Mouse (Mus musculus) cerebellum, postnatal 25 days (tissue): ENCODE measurements around the gene Msantd2.
A peak's percentile ranks its signal among the peaks of the same experiment; 100 is the strongest.

ENCODE experiments used
- DNase-seq, 2 experiments: peaks; one replicate each; pipeline ENCODE4 v3.0.0; 2021; ENCODE audit warnings: mixed read lengths in 2 of 2

Gene Msantd2

DNA sequence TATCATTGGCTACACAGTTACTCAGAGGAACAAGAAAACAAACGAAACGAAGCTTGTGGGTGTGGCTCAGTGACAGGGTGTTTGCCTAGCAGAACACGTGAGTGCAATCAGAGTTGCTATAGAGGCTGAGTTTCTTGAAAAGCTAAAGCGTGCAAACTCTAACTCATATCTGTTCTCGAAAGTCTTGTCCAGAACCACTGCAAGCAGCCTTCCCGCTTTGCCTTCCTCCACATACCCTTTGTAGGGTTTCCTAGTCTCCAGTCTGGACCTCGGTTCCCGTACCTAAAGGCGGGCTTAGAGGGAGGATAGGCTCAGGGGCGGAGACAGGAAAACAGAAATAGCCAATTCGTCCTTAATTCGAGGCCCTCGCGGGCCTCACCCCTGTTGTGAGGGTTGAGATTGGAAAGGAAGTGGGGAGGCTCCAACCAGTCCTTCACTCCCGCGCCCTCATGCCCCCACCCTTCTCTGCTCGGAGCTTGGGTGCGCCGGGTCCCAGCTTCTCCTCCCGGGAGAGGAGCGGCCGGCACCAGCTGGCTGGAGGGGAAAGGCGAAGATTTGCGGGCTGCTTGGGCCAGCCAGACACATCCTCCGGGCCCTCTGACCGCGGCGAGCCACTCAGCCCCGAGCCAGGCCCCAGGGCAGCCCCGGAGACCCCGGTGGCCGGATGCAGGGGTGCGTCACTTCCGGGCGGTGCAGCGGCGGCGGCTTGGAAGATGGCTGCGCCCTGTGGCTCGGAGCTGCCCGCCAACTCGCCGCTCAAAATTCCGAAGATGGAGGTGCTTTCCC is at the start of gene Msantd2:
TSS of gene Msantd2 (plus strand) at position 709 of the 786 bp plus-strand sequence.
- DNase-seq, result peak; percentile 94

DNA sequence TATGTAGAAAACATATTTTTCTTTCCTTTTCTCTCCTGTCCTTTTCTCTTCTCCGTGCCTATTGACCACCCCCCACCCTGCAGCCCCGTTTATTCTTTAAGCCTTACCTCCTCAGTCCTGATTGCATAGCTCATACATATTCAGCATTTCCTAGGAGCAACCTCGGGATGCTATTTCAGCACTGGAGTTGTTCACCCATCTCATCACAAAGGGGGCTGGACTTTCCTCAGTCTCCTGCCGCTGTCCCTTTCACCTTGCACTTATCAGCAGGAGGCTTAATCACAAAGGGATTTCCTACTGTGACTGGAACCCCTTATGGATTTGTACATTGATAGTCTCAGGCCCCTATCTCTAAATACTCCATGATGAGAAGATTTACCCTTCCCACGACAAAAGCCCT is 36.7 kb upstream of the Msantd2 start:
- no peak for DNase-seq

- DNase-seq, result no peak
Observed at GRCm38 (mm10) chr9:37453328-37453727, 35.8 kb upstream of the Msantd2 start.

DNA sequence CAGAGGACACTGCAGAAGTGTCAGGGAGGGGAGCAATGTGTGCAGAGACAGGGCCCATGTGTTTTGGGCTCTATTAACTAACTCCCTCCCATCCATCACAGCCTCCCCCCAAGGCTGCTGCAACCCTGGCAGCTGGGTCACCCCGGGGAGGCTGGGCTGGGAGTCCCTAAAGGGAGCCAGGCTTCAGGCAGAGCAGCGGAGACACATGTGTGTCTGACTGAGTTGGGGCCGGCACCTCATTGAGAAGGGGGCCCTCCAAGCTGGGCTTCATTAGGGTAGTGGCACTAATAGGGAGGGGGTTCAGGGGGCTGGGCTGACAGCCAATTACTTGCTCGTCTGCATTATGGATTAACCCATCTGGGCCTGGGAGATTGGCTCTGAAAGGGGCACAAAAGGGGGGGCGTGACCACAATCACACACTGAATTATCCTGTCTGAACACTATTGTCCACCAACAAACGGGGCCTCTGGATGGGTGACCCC is 35.1 kb upstream of the Msantd2 start:
- DNase-seq, result no peak

- no peak for DNase-seq
Observed at GRCm38 (mm10) chr9:37454991-37455390, 34.1 kb upstream of the Msantd2 start.

DNA sequence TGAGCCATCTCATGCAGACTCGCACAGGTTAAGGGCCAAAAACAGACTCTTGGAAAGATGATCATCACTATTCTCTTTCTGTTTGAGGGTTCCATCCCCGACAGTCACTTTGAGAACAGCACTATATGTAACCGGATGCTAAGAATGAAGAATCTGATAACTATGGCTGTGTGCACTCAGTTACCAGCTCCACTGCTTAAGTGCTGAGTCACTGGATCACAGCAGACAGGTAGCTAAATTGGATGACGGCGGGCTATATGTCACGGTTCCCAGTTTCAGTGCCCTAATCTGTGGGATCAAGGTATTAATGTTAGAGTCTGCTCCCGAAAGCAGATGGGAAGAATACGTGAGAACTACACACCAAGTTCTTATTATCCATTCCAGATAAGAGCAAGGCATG is 33.3 kb upstream of the Msantd2 start:
- no peak for DNase-seq

GRCm38 (mm10) chr9:37456481-37456910 is 32.6 kb upstream of the Msantd2 start:
- DNase-seq, result peak; percentile 71 to 76

- DNase-seq, result no peak
Observed at GRCm38 (mm10) chr9:37457151-37457550, 32.0 kb upstream of the Msantd2 start.

DNA sequence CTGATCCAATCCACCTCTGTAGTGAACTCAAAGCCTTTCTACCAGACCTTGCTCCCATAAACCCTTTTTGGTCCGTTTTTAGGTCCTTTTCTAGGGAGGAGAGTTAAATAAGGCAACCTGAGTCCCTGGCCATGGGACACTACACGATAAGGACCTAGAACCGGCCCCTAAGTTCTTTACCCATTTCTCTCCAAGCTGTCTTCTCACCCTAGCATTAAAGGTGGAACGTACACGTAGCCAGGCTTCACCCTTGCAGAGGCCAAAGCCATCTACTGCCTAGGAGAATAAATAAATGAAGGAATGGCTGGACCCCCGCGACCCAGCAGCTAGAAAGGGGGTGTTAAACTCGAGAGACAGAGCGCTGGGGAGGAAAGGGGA is 29.5 kb upstream of the Msantd2 start:
- DNase-seq, result no peak

DNA sequence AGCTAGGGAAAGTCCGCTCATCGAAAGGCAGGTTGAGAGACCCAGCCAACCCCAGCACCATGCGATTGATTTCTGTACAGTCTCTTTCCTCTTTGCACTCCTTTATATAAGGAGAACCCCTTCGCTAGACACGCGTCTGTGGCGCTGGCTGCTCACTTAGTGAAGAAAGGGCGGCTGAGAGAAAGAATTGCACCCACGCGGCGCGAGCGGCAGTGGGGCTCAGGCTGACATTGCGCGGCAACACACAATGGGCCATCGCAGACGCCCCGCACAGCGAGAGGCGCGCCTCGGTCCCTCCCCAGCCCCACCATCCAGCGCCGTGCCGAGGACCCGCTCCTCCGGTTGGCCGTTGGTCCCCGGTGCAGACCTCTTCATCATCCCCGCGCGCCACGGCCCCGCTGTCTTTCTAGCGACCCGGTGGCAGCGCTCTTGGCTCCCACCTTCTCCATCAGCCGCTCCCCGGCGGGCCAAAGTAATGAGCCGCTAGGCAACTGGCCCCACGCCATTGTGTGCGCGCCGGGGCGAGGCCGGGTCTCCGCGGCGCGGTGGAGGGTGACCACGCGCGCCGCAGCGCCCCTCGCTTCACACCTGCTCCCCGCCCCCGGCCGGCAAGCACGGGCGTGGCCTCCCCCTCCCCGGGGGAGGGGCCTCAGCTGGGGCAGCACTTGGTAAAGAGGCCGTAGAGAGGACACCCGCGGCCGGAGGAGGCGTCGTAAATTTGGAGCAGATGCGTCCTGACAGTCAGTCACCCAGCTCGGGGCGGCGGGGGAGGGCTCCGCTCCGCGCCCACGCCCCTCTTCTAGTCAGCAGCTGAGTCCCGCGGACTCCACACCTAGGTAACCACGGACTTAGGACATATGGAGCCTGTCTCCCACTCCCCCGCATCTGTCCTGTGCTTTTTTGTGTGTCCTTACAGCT is 28.8 kb upstream of the Msantd2 start:
- DNase-seq, result peak; percentile 54 to 62

GRCm38 (mm10) chr9:37460961-37461340 is 28.2 kb upstream of the Msantd2 start:
- DNase-seq, result no peak

DNA sequence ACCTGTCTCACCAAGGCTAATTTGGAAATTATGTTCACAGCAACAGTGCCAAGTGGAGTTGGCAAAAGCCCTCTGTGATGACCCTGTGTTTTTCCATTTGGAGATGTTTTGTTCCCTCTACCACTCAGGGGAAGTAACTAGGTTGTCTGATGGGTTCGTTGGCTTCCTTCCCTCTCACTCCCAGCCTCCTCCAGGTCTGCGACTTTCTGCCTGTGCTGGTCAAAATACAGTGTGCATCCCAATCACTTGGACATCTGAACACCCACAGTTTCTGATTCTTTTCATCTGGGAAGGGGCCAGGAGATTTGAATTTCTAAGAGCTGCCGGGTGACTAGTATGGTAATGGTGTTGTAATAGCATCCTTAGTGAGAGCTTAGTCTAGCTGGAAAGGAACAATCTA is 27.5 kb upstream of the Msantd2 start:
- no peak for DNase-seq

- DNase-seq, result peak; percentile 52 to 75
Observed at GRCm38 (mm10) chr9:37462764-37463163, 26.4 kb upstream of the Msantd2 start.

DNA sequence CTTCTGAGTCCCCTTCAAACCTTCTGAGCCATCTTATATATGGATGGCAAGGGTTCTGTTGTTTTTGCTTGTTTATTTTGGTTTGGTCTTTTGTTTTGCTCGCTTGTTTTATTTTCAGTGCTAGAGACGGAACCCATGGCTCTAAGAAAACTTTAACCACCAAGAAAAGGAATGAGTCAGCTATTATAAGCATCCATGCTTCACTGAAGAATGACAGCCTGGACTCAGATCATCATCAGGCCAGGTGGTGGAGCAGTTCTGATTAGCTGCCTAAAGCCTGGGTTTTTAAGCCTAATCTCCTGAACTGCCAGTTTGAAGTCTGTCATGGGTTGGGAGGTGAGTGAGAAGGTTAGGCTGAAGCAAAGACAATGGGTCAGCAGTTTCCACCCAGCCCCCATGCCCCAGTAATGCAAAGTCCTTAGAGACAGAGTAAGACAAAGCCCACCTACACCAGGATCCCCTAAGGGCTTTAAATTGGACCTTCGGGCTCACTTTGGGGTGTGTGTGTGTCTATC is 15.5 kb upstream of the Msantd2 start:
- DNase-seq, result no peak

DNA sequence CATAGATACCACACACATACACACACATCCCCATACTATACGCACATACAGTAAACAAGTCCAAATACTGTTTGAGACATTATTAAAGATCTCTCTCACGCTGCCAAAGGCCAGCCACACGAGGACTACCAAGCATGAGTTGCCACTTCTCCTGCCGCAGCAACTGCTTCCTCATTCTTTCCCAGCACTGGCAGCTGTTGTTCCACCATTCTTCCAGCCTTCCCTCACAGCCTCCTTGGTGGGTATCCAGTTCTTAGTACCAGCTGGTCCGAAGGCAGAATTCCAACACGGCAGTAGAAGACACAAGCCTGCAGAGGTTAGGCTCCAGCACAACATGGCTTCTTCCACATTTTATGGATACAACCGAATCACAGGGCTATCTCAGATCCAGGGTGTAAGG is 14.2 kb upstream of the Msantd2 start:
- no peak for DNase-seq

GRCm38 (mm10) chr9:37485146-37485545 is 4.0 kb upstream of the Msantd2 start:
- DNase-seq, result no peak

DNA sequence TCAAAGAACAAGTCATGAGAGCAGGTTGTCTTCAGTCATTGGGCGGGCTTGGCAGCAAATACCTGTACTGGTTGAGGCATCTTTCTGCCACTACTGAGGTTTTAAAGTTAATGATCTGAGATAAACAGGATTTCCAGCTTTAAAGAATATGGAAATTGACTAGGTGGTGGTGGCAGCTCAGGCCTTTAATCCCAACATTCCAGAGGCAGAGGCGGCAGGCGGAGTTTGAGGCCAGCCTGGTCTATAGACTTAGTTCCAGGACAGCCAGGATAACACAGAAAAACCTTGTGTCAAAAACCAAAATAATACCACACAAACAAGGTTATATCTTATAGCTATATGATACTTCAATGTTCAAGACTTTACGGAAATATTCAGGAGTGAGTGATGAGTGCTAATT is 1.1 kb upstream of the Msantd2 start:
- no peak for DNase-seq

- peak; percentile 43 to 50 for DNase-seq
Observed at GRCm38 (mm10) chr9:37489446-37490120, 464 bp downstream of the Msantd2 start.

DNA sequence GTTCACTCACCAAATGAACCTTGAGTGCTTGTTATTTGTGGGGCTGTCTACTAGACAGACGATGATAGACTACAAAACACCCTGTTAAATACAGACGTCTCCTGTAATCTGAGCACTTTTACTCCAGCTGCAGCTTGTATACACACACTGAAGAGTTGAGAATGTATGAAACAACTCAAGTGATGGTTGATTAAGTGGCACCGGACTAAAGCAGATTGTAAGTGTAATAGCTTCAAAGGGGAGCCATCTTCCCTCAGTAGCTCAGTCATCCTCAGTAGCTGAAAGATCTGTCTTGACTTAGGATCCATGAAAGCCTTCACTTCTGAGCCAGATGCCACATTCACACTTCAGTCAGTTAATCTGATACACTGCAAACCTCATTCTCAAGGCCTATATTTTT is 6.6 kb downstream of the Msantd2 start:
- no peak for DNase-seq

DNA sequence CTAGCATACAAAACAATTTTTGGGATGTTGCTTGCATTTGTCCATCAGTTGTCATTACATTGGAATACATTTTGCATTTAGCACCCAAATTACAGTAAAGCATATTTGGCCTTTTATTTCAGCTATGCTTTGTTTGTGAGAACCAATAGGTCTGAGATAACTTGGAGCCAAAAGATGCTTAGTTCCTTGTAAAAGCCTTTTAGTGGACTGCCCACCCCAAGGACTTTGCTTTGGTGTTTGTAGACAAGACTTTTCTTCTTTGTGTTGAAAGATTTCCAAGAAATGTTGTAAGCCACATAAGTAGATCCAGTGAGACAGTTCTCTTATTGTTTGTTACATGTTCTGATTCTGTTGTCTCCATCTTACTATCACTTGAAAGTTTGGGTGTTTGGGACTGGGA is 7.2 kb downstream of the Msantd2 start:
- DNase-seq, result no peak

- no peak for DNase-seq
Observed at GRCm38 (mm10) chr9:37500201-37500600, 11.1 kb downstream of the Msantd2 start.

DNA sequence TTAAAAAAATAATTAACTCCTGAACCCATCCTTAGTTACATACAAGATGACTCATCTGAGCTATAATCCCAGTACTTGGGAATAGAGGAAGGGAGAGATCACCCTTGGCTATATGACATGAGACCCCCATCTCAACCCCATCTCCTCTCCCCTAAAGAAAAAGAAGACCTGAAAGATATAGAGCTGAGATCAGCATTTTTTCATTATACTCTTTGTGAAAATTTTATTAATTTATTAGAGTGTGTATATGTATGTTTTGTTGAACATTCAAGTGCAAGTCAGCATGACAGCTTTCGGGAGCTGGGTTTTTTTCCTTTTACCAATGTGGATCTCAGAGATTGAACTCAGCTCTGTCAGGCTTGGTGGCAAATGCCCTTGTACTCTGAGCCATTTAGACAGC is 12.1 kb downstream of the Msantd2 start:
- DNase-seq, result no peak

DNA sequence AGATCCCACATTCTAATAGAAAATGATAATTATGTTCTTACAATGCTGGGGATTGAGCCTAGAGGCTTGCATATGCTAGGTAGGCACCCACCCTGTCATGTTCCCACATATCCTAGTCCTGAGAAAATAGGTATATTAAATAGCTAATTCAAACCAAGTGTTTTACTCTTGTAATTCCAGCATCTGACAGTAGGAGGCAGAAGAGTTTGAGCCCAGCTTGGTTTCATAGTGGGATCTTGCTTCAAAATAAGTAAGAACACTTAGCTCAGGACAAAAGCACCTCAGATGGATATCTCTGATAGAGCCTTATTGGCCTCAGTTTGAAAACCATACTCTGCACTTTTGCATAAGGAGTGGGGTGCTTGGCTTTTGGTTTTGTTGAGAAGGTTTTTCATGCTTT is 15.2 kb downstream of the Msantd2 start:
- DNase-seq, result no peak
